Mouse (Mus musculus): ENCODE measurements around the gene 4930444G20Rik. TPM values are rescaled to one million over a fixed set of nuclear protein-coding genes. Genes with fewer than 3 reads are reported as not detected.
A peak's percentile ranks its signal among the peaks of the same experiment; 100 is the strongest.
"Not testable (repeated sequence)": the region's sequence is repeated elsewhere in the genome, so short reads cannot be mapped to it uniquely, and the experiment has no call there.

Gene 4930444G20Rik
- not detected for total RNA-seq (2021)

- intact Hi-C loops (cut with DNase I); DNase-seq (ENCODE audit: low spot score): not testable (repeated sequence)
Observed at GRCm38 (mm10) chr10:22067979-22068378, at the start of gene 4930444G20Rik. TSS of gene 4930444G20Rik (minus strand) at chr10:22068079.

GRCm38 (mm10) chr10:22074531-22074930 is 6.7 kb upstream of the 4930444G20Rik start:
- intact Hi-C loops (cut with DNase I): no loop called here
- DNase-seq (ENCODE audit: low spot score): no peak

DNA sequence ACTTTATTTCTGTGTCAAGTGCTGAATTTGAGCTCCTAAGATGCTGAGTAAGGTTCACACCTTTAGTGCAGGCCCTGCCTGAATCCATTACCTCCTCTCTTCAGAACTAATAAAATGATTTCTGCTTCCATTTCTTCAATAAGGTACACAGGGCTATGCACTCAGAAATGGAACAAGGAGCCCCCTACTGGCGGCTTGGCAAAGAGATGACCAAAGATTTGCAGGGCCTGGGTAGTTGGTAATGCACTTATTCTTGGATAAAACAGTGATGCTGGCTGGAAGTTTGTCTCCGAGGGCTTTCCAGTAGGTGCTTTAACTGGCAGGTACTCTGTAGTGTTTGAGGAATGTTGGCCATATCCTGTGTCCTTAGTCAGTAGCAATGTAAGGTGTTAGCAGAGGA is 4.9 kb upstream of the 4930444G20Rik start:
- no peak for DNase-seq (ENCODE audit: low spot score)
- intact Hi-C loops (cut with DNase I): no loop called here

- DNase-seq (ENCODE audit: low spot score): no peak
- intact Hi-C loops (cut with DNase I): no loop called here
Observed at GRCm38 (mm10) chr10:22070576-22070975, 2.7 kb upstream of the 4930444G20Rik start.

GRCm38 (mm10) chr10:22070168-22070567 is 2.3 kb upstream of the 4930444G20Rik start:
- DNase-seq (ENCODE audit: low spot score): no peak
- intact Hi-C loops (cut with DNase I): no loop called here

DNA sequence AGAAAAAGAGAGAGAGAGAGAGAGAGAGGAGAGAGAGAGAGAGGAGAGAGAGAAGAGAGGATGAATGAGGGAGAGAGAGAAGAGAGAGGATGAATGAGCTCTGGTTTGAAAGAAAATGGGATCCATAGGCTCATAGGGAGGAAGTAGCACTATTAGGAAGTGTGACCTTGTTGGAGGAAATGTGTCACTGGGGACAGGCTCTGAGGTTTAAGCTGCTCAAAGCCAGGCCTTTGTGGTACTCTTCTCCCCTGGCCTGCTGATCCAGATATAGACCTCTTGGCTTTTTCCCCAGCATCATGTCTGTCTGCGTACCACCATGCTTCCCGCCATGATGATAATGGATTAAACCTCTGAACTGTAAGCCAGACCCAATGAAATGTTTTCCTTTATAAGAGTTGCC is 8.5 kb downstream of the 4930444G20Rik start:
- no peak for DNase-seq (ENCODE audit: low spot score)
- intact Hi-C loops (cut with DNase I): no loop called here

DNA sequence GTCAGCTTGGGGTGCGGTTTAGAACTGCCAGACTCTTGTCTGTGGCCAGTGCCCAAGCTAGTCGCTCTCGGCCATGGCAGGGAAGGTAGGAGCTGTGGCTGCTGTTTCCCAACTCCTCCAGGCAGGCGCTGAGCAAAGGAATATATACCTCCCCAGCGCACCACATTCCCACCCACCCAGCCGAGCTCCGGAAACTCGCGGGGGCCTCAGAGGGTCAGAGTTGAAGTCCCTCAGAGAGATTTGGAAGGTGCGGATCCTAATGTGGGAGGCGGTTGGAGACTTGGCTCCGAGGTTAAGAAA is 8.9 kb downstream of the 4930444G20Rik start:
- no peak for DNase-seq (ENCODE audit: low spot score)
- intact Hi-C loops (cut with DNase I): no loop called here

DNA sequence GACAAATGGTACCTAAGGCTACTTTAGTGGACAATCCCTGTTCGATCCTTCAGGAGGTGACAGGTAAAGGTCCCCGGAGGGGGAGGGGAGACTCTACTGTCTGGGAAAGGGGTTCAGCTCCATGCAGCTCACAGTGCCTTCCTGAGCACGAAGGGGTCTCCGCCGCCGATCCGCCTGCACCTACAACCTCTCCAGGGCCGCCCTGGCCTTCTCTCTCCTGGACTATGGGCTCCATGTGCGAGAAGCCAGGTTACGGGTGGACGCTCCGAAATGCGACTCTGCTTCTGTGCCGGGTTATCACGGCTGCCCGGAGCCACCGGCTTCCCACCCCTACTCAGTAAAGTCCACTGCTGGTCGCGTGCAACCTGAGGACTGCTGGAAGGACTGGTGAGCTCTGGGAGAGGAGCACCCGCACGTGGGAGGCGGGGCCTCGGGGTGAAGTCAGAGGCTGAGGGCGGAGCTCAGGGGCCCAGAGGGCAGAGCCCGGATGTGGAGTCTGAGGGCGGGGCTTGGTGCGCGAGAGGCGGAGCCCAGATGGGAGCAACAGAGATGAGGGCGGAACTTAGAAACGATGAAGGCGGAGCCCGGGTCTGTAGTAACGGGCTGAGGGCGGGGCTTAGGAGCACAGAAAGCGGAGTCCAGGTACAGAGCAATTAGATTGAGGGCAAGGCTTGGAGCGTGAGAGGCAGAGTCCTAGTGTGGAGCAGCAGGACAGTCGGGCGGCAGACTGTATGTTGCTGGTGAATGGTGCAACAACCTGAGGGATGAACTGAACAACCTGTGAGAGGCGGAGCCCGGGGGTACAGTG is 9.5 kb downstream of the 4930444G20Rik start:
- intact Hi-C loops (cut with DNase I): no loop called here
- peak; percentile 73 for DNase-seq (ENCODE audit: low spot score)

- intact Hi-C loops (cut with DNase I): no loop called here
- no peak for DNase-seq (ENCODE audit: low spot score)
Observed at GRCm38 (mm10) chr10:22055308-22055707, 12.6 kb downstream of the 4930444G20Rik start.

GRCm38 (mm10) chr10:22036256-22036655 is 31.6 kb downstream of the 4930444G20Rik start:
- DNase-seq (ENCODE audit: low spot score): not testable (repeated sequence)
- intact Hi-C loops (cut with DNase I): loop anchor here (2.0 to 10.0 kb wide), 3 partner anchors 127 to 541 kb away; no protein-coding TSS in a partner anchor

DNA sequence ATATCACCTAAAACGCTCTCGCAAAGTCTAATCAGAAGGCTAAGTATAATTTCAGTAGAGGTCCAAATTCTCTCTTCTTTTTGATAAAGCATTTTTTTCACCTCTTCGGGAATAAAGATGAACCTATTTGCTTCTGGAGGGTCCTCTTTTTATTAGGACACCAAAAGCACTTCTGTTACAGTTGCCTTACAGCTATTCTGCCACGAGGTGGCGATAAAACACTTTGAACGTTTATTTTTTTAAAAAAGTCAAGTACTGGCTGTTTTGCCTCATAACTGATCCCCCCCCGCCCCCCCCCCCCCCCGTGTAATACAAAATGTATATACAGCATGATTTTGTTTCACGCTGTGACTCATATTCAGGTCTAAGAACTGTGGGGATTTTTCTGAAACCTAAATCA is 33.6 kb downstream of the 4930444G20Rik start:
- intact Hi-C loops (cut with DNase I): loop anchor here (10.0 kb wide), 1 partner anchor 450 kb away; no protein-coding TSS in a partner anchor
- no peak for DNase-seq (ENCODE audit: low spot score)

- intact Hi-C loops (cut with DNase I): no loop called here
- DNase-seq (ENCODE audit: low spot score): no peak
Observed at GRCm38 (mm10) chr10:22018618-22019017, 49.3 kb downstream of the 4930444G20Rik start.

GRCm38 (mm10) chr10:22017469-22018159 is 50.3 kb downstream of the 4930444G20Rik start:
- DNase-seq (ENCODE audit: low spot score): no peak
- intact Hi-C loops (cut with DNase I): no loop called here

Other genes with a start within 250 kb of the 4930444G20Rik start
- 10 to 100 TPM; 46.0 to 51.8 TPM for gene Sgk1, start 185.9 kb downstream of the 4930444G20Rik start, total RNA-seq (2021)
- 1 to 10 TPM in 1 of 2 experiments, under 1 TPM in 1; 0.89 to 4.2 TPM for gene E030030I06Rik, start 81.2 kb upstream of the 4930444G20Rik start, total RNA-seq (2021)
- gene Raet1e, start 90.5 kb upstream of the 4930444G20Rik start, total RNA-seq (2021): not detected
- not detected for gene H60b, start 90.5 kb upstream of the 4930444G20Rik start, total RNA-seq (2021)

Data from heart, postnatal 25 days (tissue).